Mouse (Mus musculus) CH12.LX (cell line): ENCODE results near the gene Ier3.

Experiments
- CTCF ChIP-seq, 2 experiments: IDR thresholded peaks in 1 of 2; conservative IDR thresholded peaks in 1 of 2; 2 replicates each; pipeline ENCODE4 v1.5.1; 2011 to 2012; ENCODE audit warnings: low read depth in 2 of 2, low read length in 2 of 2, improper control_type of control experiment in 1 of 2, inconsistent platforms in 1 of 2, mild to moderate bottlenecking in 1 of 2, moderate library complexity in 1 of 2
- E2F4 ChIP-seq: IDR thresholded peaks from 2 replicates; pipeline ENCODE4 v1.6.1; 2011; ENCODE audit warnings: low read depth, low read length, improper control_type of control experiment; ENCODE audit not compliant: insufficient replicate concordance
- MAX ChIP-seq: IDR thresholded peaks from 2 replicates; pipeline ENCODE4 v1.6.1; 2011; ENCODE audit warnings: low read length, improper control_type of control experiment
- MEF2A ChIP-seq: IDR thresholded peaks from 2 replicates; pipeline ENCODE4 v1.6.1; 2014; ENCODE audit warnings: low read depth, mild to moderate bottlenecking, inconsistent platforms, low read length, improper control_type of control experiment, borderline replicate concordance
- POLR2A ChIP-seq: IDR thresholded peaks from 2 replicates; pipeline ENCODE4 v1.6.1; 2011; ENCODE audit warnings: low read depth, mild to moderate bottlenecking, improper control_type of control experiment, low read length
- SMC3 ChIP-seq: IDR thresholded peaks from 2 replicates; pipeline ENCODE4 v1.6.1; 2011; ENCODE audit warnings: low read depth, low read length, improper control_type of control experiment
- UBTF ChIP-seq: IDR thresholded peaks from 2 replicates; pipeline ENCODE4 v1.6.1; 2012; ENCODE audit warnings: low read depth, mild to moderate bottlenecking, inconsistent platforms, low read length, improper control_type of control experiment, moderate library complexity

DNA sequence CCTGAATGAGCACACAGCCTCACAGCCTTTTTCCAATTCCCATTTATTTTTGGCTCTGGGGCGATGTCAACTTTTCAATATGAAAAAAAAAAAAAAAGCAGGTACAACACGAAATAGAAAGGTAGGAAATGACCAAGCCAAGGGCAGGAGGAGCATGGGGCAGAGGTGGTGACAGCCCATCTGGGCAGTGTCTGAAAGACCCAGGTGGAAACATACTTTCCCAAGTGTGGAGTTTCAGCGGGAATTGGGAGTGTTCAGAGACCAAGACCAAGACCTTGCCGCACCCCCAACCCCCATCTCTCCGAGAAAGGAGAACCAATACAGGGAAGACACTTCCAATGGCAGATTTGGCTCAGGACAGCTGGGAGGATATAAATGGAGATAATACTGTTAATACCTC, 12.4 kb downstream of the Ier3 start:
- TF ChIP-seq CTCF (conservative IDR thresholded peaks at IDR 0.05 in 1 of 2, IDR thresholded peaks at IDR 0.05 in 1 of 2; ENCODE audit: low read depth in 2 of 2, low read length in 2 of 2) (no peak), MAX (no peak), MEF2A (no peak), SMC3 (no peak), POLR2A (no peak), UBTF (no peak), E2F4 (no peak)
